Mouse (Mus musculus): ENCODE data around the gene Sim1.

The Sim1 gene

GRCm38 (mm10) chr10:50894170-50894991, at the start of gene Sim1:
Sim1 (plus strand) TSS chr10:50894754.
- peak; percentile 81 to 91 for DNase-seq

- DNase-seq, result peak in 1 of 2 experiments; percentile 17
Measured at GRCm38 (mm10) chr10:50868202-50868601, 26.4 kb upstream of the Sim1 start.

GRCm38 (mm10) chr10:50876952-50877351, 17.6 kb upstream of the Sim1 start:
- DNase-seq, result no peak

- DNase-seq, result peak in 1 of 2 experiments; percentile 36
Measured at GRCm38 (mm10) chr10:50881476-50882069, 13.0 kb upstream of the Sim1 start.

GRCm38 (mm10) chr10:50882366-50882765, 12.2 kb upstream of the Sim1 start:
- DNase-seq, result no peak

- no peak for DNase-seq
Measured at GRCm38 (mm10) chr10:50886305-50886704, 8.2 kb upstream of the Sim1 start.

GRCm38 (mm10) chr10:50890621-50891020, 3.9 kb upstream of the Sim1 start:
- no peak for DNase-seq

GRCm38 (mm10) chr10:50891876-50892711, 2.5 kb upstream of the Sim1 start:
- DNase-seq, result no peak

- no peak for DNase-seq
Measured at GRCm38 (mm10) chr10:50892751-50893320, 1.7 kb upstream of the Sim1 start.

GRCm38 (mm10) chr10:50893546-50893945, 1.0 kb upstream of the Sim1 start:
- no peak for DNase-seq

- DNase-seq, result no peak
Measured at GRCm38 (mm10) chr10:50895091-50895790, 687 bp downstream of the Sim1 start.

GRCm38 (mm10) chr10:50895881-50896766, 1.6 kb downstream of the Sim1 start:
- DNase-seq, result no peak

GRCm38 (mm10) chr10:50896767-50897390, 2.3 kb downstream of the Sim1 start:
- no peak for DNase-seq

- DNase-seq, result peak; percentile 51
Measured at GRCm38 (mm10) chr10:50897530-50898471, 3.2 kb downstream of the Sim1 start.

- DNase-seq, result no peak
Measured at GRCm38 (mm10) chr10:50898621-50899020, 4.1 kb downstream of the Sim1 start.

GRCm38 (mm10) chr10:50899846-50900745, 5.5 kb downstream of the Sim1 start:
- no peak for DNase-seq

- DNase-seq, result no peak
Measured at GRCm38 (mm10) chr10:50900746-50901600, 6.4 kb downstream of the Sim1 start.

All from kidney, adult 8-10 months (tissue).